Mouse (Mus musculus): ENCODE measurements around the gene Fhit. TPM values are rescaled to one million over a fixed set of nuclear protein-coding genes. Genes with fewer than 3 reads are reported as not detected.

Fhit gene
- polyA plus RNA-seq, 1 experiment from 2014 or later, result 7.6 TPM

- Histone ChIP-seq H3K27ac (ENCODE audit: low read length) (no peak overlapping the region), H3K4me2 (ENCODE audit: low read length) (no peak overlapping the region), H3K36me3 (ENCODE audit: control insufficient read depth, insufficient read depth) (no peaks in the 10 kb centered on the region), H3K4me1 (replicated peaks; ENCODE audit: control insufficient read depth, insufficient read depth, low read length) (no peaks in the 10 kb centered on the region), H3K9me3 (ENCODE audit: control insufficient read depth, low read length) (no peaks in the 10 kb centered on the region), H3K27me3 (replicated peaks; ENCODE audit: control insufficient read depth, insufficient read depth, low read length) (no peaks in the 10 kb centered on the region), H3K4me3 (replicated peaks; ENCODE audit: low read length) (no peak overlapping the region), H3K9ac (replicated peaks; ENCODE audit: low read depth, low read length) (no peak overlapping the region)
- peak; percentile 63; the same call in 1 of the 2 replicates for ATAC-seq
- WGBS, result 7% methylated on average over 2 of the region's 2 CpGs
Observed at GRCm38 (mm10) chr14:10526800-10527199, 635.0 kb downstream of the Fhit start.

GRCm38 (mm10) chr14:10525786-10526185 lies 636.0 kb downstream of the Fhit start:
- no peaks in the 10 kb centered on the region for H3K36me3 ChIP-seq (ENCODE audit: control insufficient read depth, insufficient read depth)
- no peak overlapping the region for H3K27ac ChIP-seq (ENCODE audit: low read length)
- no peaks in the 10 kb centered on the region for H3K4me1 ChIP-seq (replicated peaks; ENCODE audit: control insufficient read depth, insufficient read depth, low read length)
- no peaks in the 10 kb centered on the region for H3K9me3 ChIP-seq (ENCODE audit: control insufficient read depth, low read length)
- H3K9ac ChIP-seq (replicated peaks; ENCODE audit: low read depth, low read length), result no peak overlapping the region
- H3K4me2 ChIP-seq (ENCODE audit: low read length), result no peak overlapping the region
- ATAC-seq, result no peak
- no peak overlapping the region for H3K4me3 ChIP-seq (replicated peaks; ENCODE audit: low read length)
- 81% methylated on average over 4 of the region's 4 CpGs for WGBS
- no peaks in the 10 kb centered on the region for H3K27me3 ChIP-seq (replicated peaks; ENCODE audit: control insufficient read depth, insufficient read depth, low read length)

GRCm38 (mm10) chr14:10514026-10514425 lies 647.8 kb downstream of the Fhit start:
- Histone ChIP-seq H3K4me2 (ENCODE audit: low read length) (no peak overlapping the region), H3K9me3 (ENCODE audit: control insufficient read depth, low read length) (peaks cover 4% of the 10 kb centered on the region; the same call in 1 of the 2 replicates), H3K36me3 (ENCODE audit: control insufficient read depth, insufficient read depth) (no peaks in the 10 kb centered on the region), H3K4me3 (replicated peaks; ENCODE audit: low read length) (no peak overlapping the region), H3K9ac (replicated peaks; ENCODE audit: low read depth, low read length) (no peak overlapping the region), H3K4me1 (replicated peaks; ENCODE audit: control insufficient read depth, insufficient read depth, low read length) (no peaks in the 10 kb centered on the region), H3K27me3 (replicated peaks; ENCODE audit: control insufficient read depth, insufficient read depth, low read length) (no peaks in the 10 kb centered on the region), H3K27ac (ENCODE audit: low read length) (no peak overlapping the region)
- no peak for ATAC-seq

- no peaks in the 10 kb centered on the region for H3K27me3 ChIP-seq (replicated peaks; ENCODE audit: control insufficient read depth, insufficient read depth, low read length)
- H3K9ac ChIP-seq (replicated peaks; ENCODE audit: low read depth, low read length), result no peak overlapping the region
- no peak overlapping the region for H3K27ac ChIP-seq (ENCODE audit: low read length)
- H3K4me3 ChIP-seq (replicated peaks; ENCODE audit: low read length), result no peak overlapping the region
- H3K9me3 ChIP-seq (ENCODE audit: control insufficient read depth, low read length), result peaks cover 4% of the 10 kb centered on the region; the same call in 1 of the 2 replicates
- ATAC-seq, result no peak
- no peaks in the 10 kb centered on the region for H3K36me3 ChIP-seq (ENCODE audit: control insufficient read depth, insufficient read depth)
- no peaks in the 10 kb centered on the region for H3K4me1 ChIP-seq (replicated peaks; ENCODE audit: control insufficient read depth, insufficient read depth, low read length)
- no peak overlapping the region for H3K4me2 ChIP-seq (ENCODE audit: low read length)
Observed at GRCm38 (mm10) chr14:10509252-10509651, 652.6 kb downstream of the Fhit start.

GRCm38 (mm10) chr14:10507560-10507959 lies 654.3 kb downstream of the Fhit start:
- WGBS, result 16% methylated on average over 1 of the region's 1 CpGs
- no peak for ATAC-seq
- H3K27me3 ChIP-seq (replicated peaks; ENCODE audit: control insufficient read depth, insufficient read depth, low read length), result no peaks in the 10 kb centered on the region
- H3K9ac ChIP-seq (replicated peaks; ENCODE audit: low read depth, low read length), result no peak overlapping the region
- H3K4me1 ChIP-seq (replicated peaks; ENCODE audit: control insufficient read depth, insufficient read depth, low read length), result no peaks in the 10 kb centered on the region
- H3K4me2 ChIP-seq (ENCODE audit: low read length), result no peak overlapping the region
- no peak overlapping the region for H3K27ac ChIP-seq (ENCODE audit: low read length)
- no peaks in the 10 kb centered on the region for H3K9me3 ChIP-seq (ENCODE audit: control insufficient read depth, low read length)
- H3K4me3 ChIP-seq (replicated peaks; ENCODE audit: low read length), result no peak overlapping the region
- H3K36me3 ChIP-seq (ENCODE audit: control insufficient read depth, insufficient read depth), result no peaks in the 10 kb centered on the region

- WGBS, result 87% methylated on average over 3 of the region's 3 CpGs
- H3K4me3 ChIP-seq (replicated peaks; ENCODE audit: low read length), result no peak overlapping the region
- H3K36me3 ChIP-seq (ENCODE audit: control insufficient read depth, insufficient read depth), result no peaks in the 10 kb centered on the region
- H3K27ac ChIP-seq (ENCODE audit: low read length), result no peak overlapping the region
- H3K4me1 ChIP-seq (replicated peaks; ENCODE audit: control insufficient read depth, insufficient read depth, low read length), result no peaks in the 10 kb centered on the region
- ATAC-seq, result no peak
- H3K27me3 ChIP-seq (replicated peaks; ENCODE audit: control insufficient read depth, insufficient read depth, low read length), result no peaks in the 10 kb centered on the region
- no peak overlapping the region for H3K4me2 ChIP-seq (ENCODE audit: low read length)
- no peaks in the 10 kb centered on the region for H3K9me3 ChIP-seq (ENCODE audit: control insufficient read depth, low read length)
- no peak overlapping the region for H3K9ac ChIP-seq (replicated peaks; ENCODE audit: low read depth, low read length)
Observed at GRCm38 (mm10) chr14:10485798-10486197, 676.0 kb downstream of the Fhit start.

- Histone ChIP-seq H3K36me3 (ENCODE audit: control insufficient read depth, insufficient read depth) (no peaks in the 10 kb centered on the region), H3K9ac (replicated peaks; ENCODE audit: low read depth, low read length) (no peak overlapping the region), H3K4me2 (ENCODE audit: low read length) (no peak overlapping the region), H3K9me3 (ENCODE audit: control insufficient read depth, low read length) (no peaks in the 10 kb centered on the region), H3K4me1 (replicated peaks; ENCODE audit: control insufficient read depth, insufficient read depth, low read length) (no peaks in the 10 kb centered on the region), H3K4me3 (replicated peaks; ENCODE audit: low read length) (no peak overlapping the region), H3K27ac (ENCODE audit: low read length) (no peak overlapping the region), H3K27me3 (replicated peaks; ENCODE audit: control insufficient read depth, insufficient read depth, low read length) (no peaks in the 10 kb centered on the region)
- no peak for ATAC-seq
- 93% methylated on average over 3 of the region's 3 CpGs for WGBS
Observed at GRCm38 (mm10) chr14:10482851-10483613, 678.8 kb downstream of the Fhit start.

GRCm38 (mm10) chr14:10481370-10481769 lies 680.5 kb downstream of the Fhit start:
- H3K27me3 ChIP-seq (replicated peaks; ENCODE audit: control insufficient read depth, insufficient read depth, low read length), result no peaks in the 10 kb centered on the region
- ATAC-seq, result no peak
- H3K4me1 ChIP-seq (replicated peaks; ENCODE audit: control insufficient read depth, insufficient read depth, low read length), result no peaks in the 10 kb centered on the region
- H3K4me2 ChIP-seq (ENCODE audit: low read length), result no peak overlapping the region
- H3K9me3 ChIP-seq (ENCODE audit: control insufficient read depth, low read length), result no peaks in the 10 kb centered on the region
- no peak overlapping the region for H3K4me3 ChIP-seq (replicated peaks; ENCODE audit: low read length)
- no peaks in the 10 kb centered on the region for H3K36me3 ChIP-seq (ENCODE audit: control insufficient read depth, insufficient read depth)
- 81% methylated on average over 2 of the region's 2 CpGs for WGBS
- H3K27ac ChIP-seq (ENCODE audit: low read length), result no peak overlapping the region
- no peak overlapping the region for H3K9ac ChIP-seq (replicated peaks; ENCODE audit: low read depth, low read length)

GRCm38 (mm10) chr14:10480681-10481080 lies 681.2 kb downstream of the Fhit start:
- WGBS, result 83% methylated on average over 1 of the region's 1 CpGs
- ATAC-seq, result no peak
- H3K9ac ChIP-seq (replicated peaks; ENCODE audit: low read depth, low read length), result no peak overlapping the region

More at GRCm38 (mm10) chr14:10480681-10481080, 681.2 kb downstream of the Fhit start:
- H3K4me1 ChIP-seq (replicated peaks; ENCODE audit: control insufficient read depth, insufficient read depth, low read length), result no peaks in the 10 kb centered on the region
- H3K4me2 ChIP-seq (ENCODE audit: low read length), result no peak overlapping the region
- no peaks in the 10 kb centered on the region for H3K9me3 ChIP-seq (ENCODE audit: control insufficient read depth, low read length)
- H3K36me3 ChIP-seq (ENCODE audit: control insufficient read depth, insufficient read depth), result no peaks in the 10 kb centered on the region
- no peaks in the 10 kb centered on the region for H3K27me3 ChIP-seq (replicated peaks; ENCODE audit: control insufficient read depth, insufficient read depth, low read length)
- H3K27ac ChIP-seq (ENCODE audit: low read length), result no peak overlapping the region
- H3K4me3 ChIP-seq (replicated peaks; ENCODE audit: low read length), result no peak overlapping the region

Data from forebrain, embryonic 16.5 days (tissue).